Mouse (Mus musculus) C2C12 (cell line): Measurements from ENCODE around the gene Fbxo28.

ENCODE experiments used
- CEBPB ChIP-seq: IDR thresholded peaks from one replicate; pipeline ENCODE4 v1.6.1; 2011; ENCODE audit warnings: low read depth, mild to moderate bottlenecking, control low read depth, moderate library complexity
- CTCF ChIP-seq: IDR thresholded peaks from one replicate; pipeline ENCODE4 v1.5.1; 2011; ENCODE audit not compliant: control insufficient read depth, insufficient read depth, insufficient read length
- MYOD1 ChIP-seq: IDR thresholded peaks from one replicate; pipeline ENCODE4 v1.6.1; 2011; ENCODE audit warnings: low read depth; ENCODE audit not compliant: control insufficient read depth, insufficient read length
- MYOG ChIP-seq: IDR thresholded peaks from one replicate; pipeline ENCODE4 v1.6.1; 2011; ENCODE audit not compliant: control insufficient read depth, insufficient read length; ENCODE audit errors: extremely low read depth
- USF1 ChIP-seq: IDR thresholded peaks from one replicate; pipeline ENCODE4 v1.6.1; 2011; ENCODE audit warnings: low read depth, mild to moderate bottlenecking, control low read depth, moderate library complexity

DNA sequence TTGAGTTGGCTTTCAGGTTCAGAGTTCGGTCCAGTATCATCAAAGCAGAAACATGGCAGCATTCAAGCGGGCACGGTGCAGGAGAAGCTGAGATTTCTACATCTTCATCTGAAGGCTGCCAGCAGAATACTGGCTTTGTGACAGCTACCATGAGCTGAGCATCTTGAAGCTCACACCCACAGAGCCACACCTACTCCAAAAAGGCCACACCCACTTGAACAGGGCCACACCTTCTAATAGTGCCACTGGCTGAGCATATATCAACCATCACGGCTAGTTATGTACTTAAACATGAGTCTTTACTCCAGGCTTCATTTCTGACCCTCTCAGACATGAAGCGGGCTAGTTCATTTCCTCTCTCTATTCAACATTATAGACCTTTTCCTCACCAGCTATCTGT lies 21.3 kb upstream of the Fbxo28 start:
- TF ChIP-seq CTCF (no peak), CEBPB (no peak), MYOD1 (no peak), USF1 (no peak), MYOG (no peak)
